Mouse (Mus musculus): Measurements from ENCODE around the gene Slco3a1. TPM values are rescaled to one million over a fixed set of nuclear protein-coding genes. Genes with fewer than 3 reads are reported as not detected.

The Slco3a1 gene
- polyA plus RNA-seq, 1 experiment from 2014 or later, result 26.9 TPM

GRCm38 (mm10) chr7:74337677-74338420 is 216.7 kb downstream of the Slco3a1 start:
- Histone ChIP-seq H3K9me3 (no peaks in the 10 kb centered on the region), H3K27ac (no peak overlapping the region), H3K4me3 (no peak overlapping the region), H3K27me3 (ENCODE audit: insufficient read depth, poor library complexity, severe bottlenecking) (no peaks in the 10 kb centered on the region), H3K4me1 (peaks cover 9% of the 10 kb centered on the region), H3K36me3 (no peaks in the 10 kb centered on the region)
- DNase-seq (ENCODE audit: low spot score), result no peak
- WGBS, result 78% methylated on average over 6 of the region's 6 CpGs

- no peaks in the 10 kb centered on the region for H3K4me1 ChIP-seq
- WGBS, result 91% methylated on average over 3 of the region's 3 CpGs
- H3K4me3 ChIP-seq, result no peak overlapping the region
- no peaks in the 10 kb centered on the region for H3K9me3 ChIP-seq
- DNase-seq (ENCODE audit: low spot score), result no peak
- no peaks in the 10 kb centered on the region for H3K36me3 ChIP-seq
- no peak overlapping the region for H3K27ac ChIP-seq
- H3K27me3 ChIP-seq (ENCODE audit: insufficient read depth, poor library complexity, severe bottlenecking), result no peaks in the 10 kb centered on the region
Observed at GRCm38 (mm10) chr7:74332323-74332722, 222.3 kb downstream of the Slco3a1 start.

- Histone ChIP-seq H3K27ac (no peak overlapping the region), H3K36me3 (peaks cover 4% of the 10 kb centered on the region; the same call in 1 of the 2 replicates), H3K9me3 (no peaks in the 10 kb centered on the region), H3K27me3 (ENCODE audit: insufficient read depth, poor library complexity, severe bottlenecking) (no peaks in the 10 kb centered on the region), H3K4me1 (no peaks in the 10 kb centered on the region), H3K4me3 (no peak overlapping the region)
- 79% methylated on average over 7 of the region's 7 CpGs for WGBS
- no peak for DNase-seq (ENCODE audit: low spot score)
Observed at GRCm38 (mm10) chr7:74330858-74331726, 223.5 kb downstream of the Slco3a1 start.

GRCm38 (mm10) chr7:74330117-74330857 is 224.3 kb downstream of the Slco3a1 start:
- no peak for DNase-seq (ENCODE audit: low spot score)
- no peak overlapping the region for H3K4me3 ChIP-seq
- H3K27ac ChIP-seq, result no peak overlapping the region
- no peaks in the 10 kb centered on the region for H3K9me3 ChIP-seq
- H3K27me3 ChIP-seq (ENCODE audit: insufficient read depth, poor library complexity, severe bottlenecking), result no peaks in the 10 kb centered on the region
- no peaks in the 10 kb centered on the region for H3K4me1 ChIP-seq
- WGBS, result 85% methylated on average over 7 of the region's 7 CpGs
- peaks cover 4% of the 10 kb centered on the region; the same call in 1 of the 2 replicates for H3K36me3 ChIP-seq

- Histone ChIP-seq H3K27me3 (ENCODE audit: insufficient read depth, poor library complexity, severe bottlenecking) (no peaks in the 10 kb centered on the region), H3K4me1 (no peaks in the 10 kb centered on the region; the same call in 1 of the 2 replicates), H3K9me3 (no peaks in the 10 kb centered on the region), H3K4me3 (no peak overlapping the region), H3K36me3 (peaks cover 4% of the 10 kb centered on the region; the same call in 1 of the 2 replicates), H3K27ac (no peak overlapping the region)
- WGBS, result 86% methylated on average over 1 of the region's 1 CpGs
- no peak for DNase-seq (ENCODE audit: low spot score)
Observed at GRCm38 (mm10) chr7:74329004-74329403, 225.6 kb downstream of the Slco3a1 start.

- Histone ChIP-seq H3K36me3 (peaks cover 4% of the 10 kb centered on the region; the same call in 1 of the 2 replicates), H3K27ac (no peak overlapping the region), H3K9me3 (no peaks in the 10 kb centered on the region), H3K4me3 (no peak overlapping the region), H3K4me1 (peaks cover 8% of the 10 kb centered on the region), H3K27me3 (ENCODE audit: insufficient read depth, poor library complexity, severe bottlenecking) (no peaks in the 10 kb centered on the region)
- WGBS, result 94% methylated on average over 5 of the region's 5 CpGs
- DNase-seq (ENCODE audit: low spot score), result no peak
Observed at GRCm38 (mm10) chr7:74327716-74328115, 226.9 kb downstream of the Slco3a1 start.

- peaks cover 8% of the 10 kb centered on the region for H3K4me1 ChIP-seq
- H3K27me3 ChIP-seq (ENCODE audit: insufficient read depth, poor library complexity, severe bottlenecking), result no peaks in the 10 kb centered on the region
- no peak overlapping the region for H3K4me3 ChIP-seq
- H3K27ac ChIP-seq, result no peak overlapping the region
- no peak for DNase-seq (ENCODE audit: low spot score)
- peaks cover 9% of the 10 kb centered on the region; the same call in 1 of the 2 replicates for H3K36me3 ChIP-seq
- WGBS, result 88% methylated on average over 8 of the region's 8 CpGs
- no peaks in the 10 kb centered on the region for H3K9me3 ChIP-seq
Observed at GRCm38 (mm10) chr7:74325052-74325451, 229.5 kb downstream of the Slco3a1 start.

- Histone ChIP-seq H3K27me3 (ENCODE audit: insufficient read depth, poor library complexity, severe bottlenecking) (no peaks in the 10 kb centered on the region), H3K4me1 (peaks cover 8% of the 10 kb centered on the region), H3K36me3 (peaks cover 20% of the 10 kb centered on the region; the same call in 1 of the 2 replicates), H3K4me3 (no peak overlapping the region), H3K27ac (no peak overlapping the region), H3K9me3 (no peaks in the 10 kb centered on the region)
- WGBS, result 68% methylated on average over 5 of the region's 5 CpGs
- no peak for DNase-seq (ENCODE audit: low spot score)
Observed at GRCm38 (mm10) chr7:74323683-74324082, 230.9 kb downstream of the Slco3a1 start.

- no peaks in the 10 kb centered on the region for H3K27me3 ChIP-seq (ENCODE audit: insufficient read depth, poor library complexity, severe bottlenecking)
- peaks cover 24% of the 10 kb centered on the region for H3K36me3 ChIP-seq
- peaks cover 8% of the 10 kb centered on the region for H3K4me1 ChIP-seq
- H3K27ac ChIP-seq, result no peak overlapping the region
- no peak overlapping the region for H3K4me3 ChIP-seq
- DNase-seq (ENCODE audit: low spot score), result no peak
- H3K9me3 ChIP-seq, result no peaks in the 10 kb centered on the region
Observed at GRCm38 (mm10) chr7:74323194-74323593, 231.4 kb downstream of the Slco3a1 start.

GRCm38 (mm10) chr7:74320635-74321034 is 233.9 kb downstream of the Slco3a1 start:
- Histone ChIP-seq H3K27ac (no peak overlapping the region), H3K4me3 (no peak overlapping the region), H3K36me3 (peaks cover 31% of the 10 kb centered on the region), H3K9me3 (no peaks in the 10 kb centered on the region), H3K27me3 (ENCODE audit: insufficient read depth, poor library complexity, severe bottlenecking) (no peaks in the 10 kb centered on the region), H3K4me1 (peaks cover 8% of the 10 kb centered on the region)
- no peak for DNase-seq (ENCODE audit: low spot score)
- WGBS, result 85% methylated on average over 5 of the region's 5 CpGs

GRCm38 (mm10) chr7:74315836-74316435 is 238.6 kb downstream of the Slco3a1 start:
- no peaks in the 10 kb centered on the region for H3K9me3 ChIP-seq
- no peak for DNase-seq (ENCODE audit: low spot score)
- 0 out of 2 replicates have a peak, but pooled peaks cover 3% of the 10 kb centered on the region for H3K4me1 ChIP-seq
- no peak overlapping the region for H3K4me3 ChIP-seq
- no peaks in the 10 kb centered on the region for H3K27me3 ChIP-seq (ENCODE audit: insufficient read depth, poor library complexity, severe bottlenecking)
- 90% methylated on average over 3 of the region's 3 CpGs for WGBS
- peaks cover 31% of the 10 kb centered on the region for H3K36me3 ChIP-seq
- no peak overlapping the region for H3K27ac ChIP-seq

GRCm38 (mm10) chr7:74314276-74314675 is 240.3 kb downstream of the Slco3a1 start:
- Histone ChIP-seq H3K27ac (no peak overlapping the region), H3K4me1 (0 out of 2 replicates have a peak, but pooled peaks cover 3% of the 10 kb centered on the region), H3K36me3 (peaks cover 19% of the 10 kb centered on the region), H3K27me3 (ENCODE audit: insufficient read depth, poor library complexity, severe bottlenecking) (no peaks in the 10 kb centered on the region), H3K9me3 (no peaks in the 10 kb centered on the region), H3K4me3 (no peak overlapping the region)
- WGBS, result 89% methylated on average over 1 of the region's 1 CpGs
- DNase-seq (ENCODE audit: low spot score), result no peak

Data from heart, embryonic 10.5 days (tissue).